Mouse (Mus musculus): ENCODE measurements at regions not wholly inside any gene's neighbourhood (a gene's known extent, or its start where the extent isn't known, plus 50 kb on each side); places are given as distances from the start of the nearest gene placed in this dataset.

DNA sequence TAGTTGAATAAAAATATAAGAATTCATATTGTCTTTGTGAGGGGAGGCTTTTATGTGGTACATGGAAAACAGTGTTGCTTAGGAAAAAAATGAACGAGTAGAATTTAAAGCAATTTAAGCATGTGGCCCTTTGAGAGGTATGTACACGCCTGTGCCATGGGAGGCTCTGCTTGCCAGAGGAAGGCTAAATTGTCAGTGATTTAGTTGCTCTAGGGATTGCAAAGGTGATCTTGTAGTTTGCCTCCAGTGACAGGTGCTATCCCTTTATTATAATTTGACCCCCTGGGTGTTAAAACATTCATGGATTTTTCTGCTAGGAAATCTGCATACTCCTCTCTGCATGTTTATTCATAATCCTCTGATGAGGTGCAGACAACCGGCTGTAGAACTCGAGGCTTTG is 942.0 kb downstream of the Gbe1 start:
- H3K27me3 ChIP-seq (ENCODE audit: insufficient read depth, low read length), result no peaks in the 10 kb centered on the region
- no peak overlapping the region for H3K4me3 ChIP-seq (ENCODE audit: low read depth, low read length)
- H3K27ac ChIP-seq (ENCODE audit: low read depth), result no peak overlapping the region
- no peak overlapping the region for H3K4me2 ChIP-seq (ENCODE audit: low read depth, low read length)
- no peaks in the 10 kb centered on the region for H3K4me1 ChIP-seq (ENCODE audit: insufficient read depth)
- no peak for TF ChIP-seq EP300 (IDR thresholded peaks at IDR 0.05; ENCODE audit: low read depth)
- TF ChIP-seq CTCF (IDR thresholded peaks at IDR 0.05; ENCODE audit: low read depth), result no peak
- DNase-seq (no peak), ATAC-seq (no peak)
- no peak overlapping the region for H3K9ac ChIP-seq (replicated peaks)
- H3K36me3 ChIP-seq (replicated peaks; ENCODE audit: insufficient read depth, low read length), result no peaks in the 10 kb centered on the region
- H3K9me3 ChIP-seq (ENCODE audit: low read length), result no peaks in the 10 kb centered on the region
- WGBS (ENCODE audit: insufficient replicate concordance), result 74% methylated on average over 4 of the region's 4 CpGs

DNA sequence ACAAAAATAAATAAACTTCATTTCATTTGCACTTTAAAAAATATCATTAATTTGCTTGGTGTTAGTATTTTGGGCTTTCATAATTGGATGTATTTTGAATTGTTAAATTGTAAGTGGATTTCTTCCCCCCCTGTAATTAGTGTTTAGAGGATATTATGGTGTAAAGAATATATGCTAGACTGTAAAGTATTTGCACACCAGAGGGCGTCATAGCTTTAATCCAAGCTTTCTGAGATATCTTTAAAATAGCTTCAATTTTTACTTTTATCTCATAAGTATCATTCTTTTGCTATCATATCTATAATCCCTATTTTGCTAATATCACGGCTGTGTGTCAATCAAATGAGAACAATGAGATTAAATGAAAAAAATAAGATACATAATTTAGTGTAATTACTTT is 942.4 kb downstream of the Gbe1 start:
- TF ChIP-seq EP300 (IDR thresholded peaks at IDR 0.05; ENCODE audit: low read depth) (no peak), CTCF (IDR thresholded peaks at IDR 0.05; ENCODE audit: low read depth) (no peak)
- no peak overlapping the region for H3K27ac ChIP-seq (ENCODE audit: low read depth)
- no peaks in the 10 kb centered on the region for H3K9me3 ChIP-seq (ENCODE audit: low read length)
- H3K4me2 ChIP-seq (ENCODE audit: low read depth, low read length), result no peak overlapping the region
- ATAC-seq (no peak), DNase-seq (no peak)
- no peak overlapping the region for H3K9ac ChIP-seq (replicated peaks)
- H3K4me1 ChIP-seq (ENCODE audit: insufficient read depth), result no peaks in the 10 kb centered on the region
- H3K4me3 ChIP-seq (ENCODE audit: low read depth, low read length), result no peak overlapping the region
- H3K36me3 ChIP-seq (replicated peaks; ENCODE audit: insufficient read depth, low read length), result no peaks in the 10 kb centered on the region
- no peaks in the 10 kb centered on the region for H3K27me3 ChIP-seq (ENCODE audit: insufficient read depth, low read length)
- 73% methylated on average over 2 of the region's 2 CpGs for WGBS (ENCODE audit: insufficient replicate concordance)

DNA sequence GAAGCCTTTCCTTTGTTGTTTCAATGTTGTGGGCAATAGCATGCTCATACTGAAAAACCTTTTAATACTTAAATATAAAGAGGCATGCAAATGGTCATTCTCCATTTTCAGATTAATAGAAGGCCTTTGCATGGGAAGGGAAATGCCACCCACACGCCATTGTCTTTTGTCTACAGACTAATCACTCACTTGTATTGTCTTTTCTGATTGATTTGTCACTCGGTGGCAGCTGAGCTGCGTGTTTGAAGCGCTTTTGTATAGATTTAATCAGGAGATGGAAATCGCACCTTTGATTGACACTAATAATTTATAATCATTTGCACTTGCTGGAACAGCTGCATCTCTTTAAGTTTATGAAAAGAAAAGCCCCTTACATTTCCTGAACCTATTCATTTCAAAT is 953.4 kb downstream of the Gbe1 start:
- ATAC-seq, result no peak
- no peak for TF ChIP-seq EP300 (IDR thresholded peaks at IDR 0.05; ENCODE audit: low read depth)
- no peak for TF ChIP-seq CTCF (IDR thresholded peaks at IDR 0.05; ENCODE audit: low read depth)

More for the DNA sequence above, 953.4 kb downstream of the Gbe1 start:
- no peaks in the 10 kb centered on the region for H3K9me3 ChIP-seq (ENCODE audit: low read length)
- no peak overlapping the region for H3K4me2 ChIP-seq (ENCODE audit: low read depth, low read length)
- H3K27ac ChIP-seq (ENCODE audit: low read depth), result no peak overlapping the region
- DNase-seq, result no peak
- no peak overlapping the region for H3K4me3 ChIP-seq (ENCODE audit: low read depth, low read length)
- 65% methylated on average over 5 of the region's 5 CpGs for WGBS (ENCODE audit: insufficient replicate concordance)
- H3K27me3 ChIP-seq (ENCODE audit: insufficient read depth, low read length), result no peaks in the 10 kb centered on the region
- no peaks in the 10 kb centered on the region for H3K4me1 ChIP-seq (ENCODE audit: insufficient read depth)
- no peaks in the 10 kb centered on the region for H3K36me3 ChIP-seq (replicated peaks; ENCODE audit: insufficient read depth, low read length)
- no peak overlapping the region for H3K9ac ChIP-seq (replicated peaks)
